Mouse (Mus musculus) heart, embryonic 14.5 days (tissue): ENCODE data around the gene Spock2. TPM values are rescaled to one million over a fixed set of nuclear protein-coding genes. Genes with fewer than 3 reads are reported as not detected.
A peak's percentile ranks its signal among the peaks of the same experiment; 100 is the strongest.

Source experiments
- ATAC-seq: fragments of 200-750 bp; cut with Nextera tagmentation; 2 replicates; pipeline ENCODE4 v1.8.0; 2017; ENCODE audit warnings: low read depth, moderate TSS enrichment; ENCODE audit not compliant: insufficient number of reproducible peaks, insufficient read depth, low FRiP score
- H3K27ac ChIP-seq, 2 experiments: fragments of 200-500 bp in 1 of 2; fragments of 300-500 bp in 1 of 2; sonication (generic) in 1 of 2; replicated peaks in 1 of 2; 2 replicates each; pipeline ENCODE4 v1.5.1; 2012 to 2014; ENCODE audit warnings: low read depth in 2 of 2, low read length in 2 of 2, control low read depth in 1 of 2, mild to moderate bottlenecking in 1 of 2, mixed read lengths in 1 of 2; ENCODE audit not compliant: control insufficient read depth in 1 of 2, insufficient read depth in 1 of 2
- H3K27me3 ChIP-seq: fragments of 300-500 bp; sonication (generic); 2 replicates; pipeline ENCODE4 v1.6.1; 2014; ENCODE audit warnings: mild to moderate bottlenecking, low read length, control low read depth; ENCODE audit not compliant: control insufficient read depth, insufficient read depth
- H3K36me3 ChIP-seq: fragments of 300-500 bp; sonication (generic); 2 replicates; pipeline ENCODE4 v1.6.1; 2014; ENCODE audit warnings: mild to moderate bottlenecking, control low read depth, low read length, mixed read lengths; ENCODE audit not compliant: control insufficient read depth, insufficient read depth
- H3K4me1 ChIP-seq, 2 experiments: fragments of 200-500 bp in 1 of 2; fragments of 300-500 bp in 1 of 2; sonication (generic) in 1 of 2; 2 replicates each; pipeline ENCODE4 v1.6.1; 2012 to 2014; ENCODE audit warnings: low read length in 2 of 2, control low read depth in 1 of 2, mixed read lengths in 1 of 2; ENCODE audit not compliant: control insufficient read depth in 2 of 2, insufficient read depth in 2 of 2
- H3K4me2 ChIP-seq: fragments of 300-500 bp; sonication (generic); 2 replicates; pipeline ENCODE4 v1.6.1; 2014; ENCODE audit warnings: mild to moderate bottlenecking, low read length
- H3K4me3 ChIP-seq, 2 experiments: fragments of 200-500 bp in 1 of 2; fragments of 300-500 bp in 1 of 2; sonication (generic) in 1 of 2; 2 replicates each; pipeline ENCODE4 v1.5.1; 2012 to 2014; ENCODE audit warnings: low read length in 2 of 2, mild to moderate bottlenecking in 2 of 2, control low read depth in 1 of 2, low read depth in 1 of 2, moderate library complexity in 1 of 2; ENCODE audit not compliant: control insufficient read depth in 1 of 2, insufficient read depth in 1 of 2
- H3K9ac ChIP-seq: fragments of 300-500 bp; sonication (generic); 2 replicates; pipeline ENCODE4 v1.6.1; 2014; ENCODE audit warnings: mild to moderate bottlenecking, low read length
- H3K9me3 ChIP-seq: fragments of 300-500 bp; sonication (generic); 2 replicates; pipeline ENCODE4 v1.6.1; 2016; ENCODE audit warnings: low read length, control low read depth; ENCODE audit not compliant: control insufficient read depth
- WGBS: fragments of 180-500 bp; shearing (Covaris S2); extraction: QIAGEN DNeasy Blood & Tissue Kit; methylation state at CpG from one replicate; pipeline ENCODE4 v1.1.7; 2014; 5-methylcytosine and 5-hydroxymethylcytosine counted together
- polyA plus RNA-seq: library from polyadenylated mRNA; unstranded; fragments of >200 nt; fragmentation: Nextera tagmentation; extraction: Ambion mirVana; gene quantifications from 2 replicates; pipeline ENCODE4 v1.2.1, GENCODE M21; 2014

The Spock2 gene
- polyA plus RNA-seq, 1 experiment from 2014 or later = 3.7 TPM

GRCm38 (mm10) chr10:60107448-60107847 lies 1.4 kb downstream of the Spock2 start:
- Histone ChIP-seq H3K27me3 (peaks cover 81% of the 10 kb centered on the region), H3K9me3 (no peaks in the 10 kb centered on the region), H3K9ac (peak overlapping the region; percentile 73), H3K4me2 (peak overlapping the region; percentile 98), H3K4me1 (peaks cover 9 to 19% of the 10 kb centered on the region in 2 experiments; a peak in 3 of 4 replicates), H3K4me3 (peak overlapping the region; percentile 49 to 56), H3K36me3 (no peaks in the 10 kb centered on the region), H3K27ac (no peak overlapping the region)
- no peak for ATAC-seq
- WGBS = 1% methylated on average over 27 of the region's 28 CpGs

- Histone ChIP-seq H3K27ac (no peak overlapping the region), H3K9me3 (no peaks in the 10 kb centered on the region), H3K4me2 (no peak overlapping the region), H3K4me1 (peaks cover 9 to 19% of the 10 kb centered on the region in 2 experiments; a peak in 3 of 4 replicates), H3K36me3 (no peaks in the 10 kb centered on the region), H3K9ac (no peak overlapping the region), H3K4me3 (no peak overlapping the region), H3K27me3 (peaks cover 83% of the 10 kb centered on the region)
- WGBS = 48% methylated on average over 16 of the region's 17 CpGs
- no peak for ATAC-seq
Observed at GRCm38 (mm10) chr10:60108321-60109111, 2.5 kb downstream of the Spock2 start.

GRCm38 (mm10) chr10:60109336-60109735 lies 3.3 kb downstream of the Spock2 start:
- Histone ChIP-seq H3K4me3 (no peak overlapping the region), H3K9ac (no peak overlapping the region), H3K4me1 (peaks cover 9 to 19% of the 10 kb centered on the region in 2 experiments; a peak in 3 of 4 replicates), H3K4me2 (no peak overlapping the region), H3K27me3 (peaks cover 86% of the 10 kb centered on the region), H3K9me3 (no peaks in the 10 kb centered on the region), H3K36me3 (no peaks in the 10 kb centered on the region), H3K27ac (no peak overlapping the region)
- ATAC-seq = no peak
- WGBS = 80% methylated on average over 8 of the region's 8 CpGs

- Histone ChIP-seq H3K9ac (no peak overlapping the region), H3K36me3 (no peaks in the 10 kb centered on the region), H3K27ac (no peak overlapping the region), H3K27me3 (peaks cover 82% of the 10 kb centered on the region), H3K9me3 (no peaks in the 10 kb centered on the region), H3K4me1 (peaks cover 9 to 19% of the 10 kb centered on the region in 2 experiments; a peak in 3 of 4 replicates), H3K4me2 (no peak overlapping the region), H3K4me3 (no peak overlapping the region)
- 79% methylated on average over 8 of the region's 8 CpGs for WGBS
- no peak for ATAC-seq
Observed at GRCm38 (mm10) chr10:60109989-60110388, 4.0 kb downstream of the Spock2 start.

GRCm38 (mm10) chr10:60110908-60111475 lies 5.0 kb downstream of the Spock2 start:
- H3K9ac ChIP-seq = no peak overlapping the region
- H3K4me3 ChIP-seq = no peak overlapping the region
- H3K4me2 ChIP-seq = no peak overlapping the region
- H3K9me3 ChIP-seq = no peaks in the 10 kb centered on the region
- ATAC-seq = no peak
- no peaks in the 10 kb centered on the region for H3K36me3 ChIP-seq
- WGBS = 84% methylated on average over 10 of the region's 10 CpGs
- peaks cover 9 to 19% of the 10 kb centered on the region in 2 experiments; a peak in 3 of 4 replicates for H3K4me1 ChIP-seq
- no peak overlapping the region for H3K27ac ChIP-seq
- H3K27me3 ChIP-seq = peaks cover 76% of the 10 kb centered on the region

GRCm38 (mm10) chr10:60113965-60114690 lies 8.1 kb downstream of the Spock2 start:
- Histone ChIP-seq H3K4me2 (no peak overlapping the region), H3K4me1 (peaks cover 12% of the 10 kb centered on the region in 2 experiments), H3K4me3 (no peak overlapping the region), H3K27ac (no peak overlapping the region), H3K36me3 (no peaks in the 10 kb centered on the region), H3K27me3 (peaks cover 57% of the 10 kb centered on the region), H3K9me3 (no peaks in the 10 kb centered on the region), H3K9ac (no peak overlapping the region)
- no peak for ATAC-seq
- 90% methylated on average over 9 of the region's 9 CpGs for WGBS

GRCm38 (mm10) chr10:60115345-60116185 lies 9.5 kb downstream of the Spock2 start:
- no peaks in the 10 kb centered on the region for H3K36me3 ChIP-seq
- H3K9me3 ChIP-seq = no peaks in the 10 kb centered on the region
- H3K27me3 ChIP-seq = peaks cover 44% of the 10 kb centered on the region
- ATAC-seq = no peak
- peaks cover 12% of the 10 kb centered on the region in 2 experiments for H3K4me1 ChIP-seq
- no peak overlapping the region for H3K27ac ChIP-seq
- no peak overlapping the region for H3K4me3 ChIP-seq
- H3K4me2 ChIP-seq = no peak overlapping the region
- no peak overlapping the region for H3K9ac ChIP-seq
- WGBS = 30% methylated on average over 14 of the region's 14 CpGs
